Mouse (Mus musculus) heart, embryonic 13.5 days (tissue): ENCODE data around the gene Csf2rb. TPM values are rescaled to one million over a fixed set of nuclear protein-coding genes. Genes with fewer than 3 reads are reported as not detected.
A peak's percentile ranks its signal among the peaks of the same experiment; 100 is the strongest.

ENCODE experiments used
- ATAC-seq: fragments of 200-750 bp; cut with Nextera tagmentation; 2 replicates; pipeline ENCODE4 v1.8.0; 2017; ENCODE audit warnings: moderate TSS enrichment; ENCODE audit not compliant: insufficient number of reproducible peaks, low FRiP score, low TSS enrichment; ENCODE audit errors: extremely low read depth
- H3K27ac ChIP-seq: fragments of 300-500 bp; sonication (generic); replicated peaks from 2 replicates; pipeline ENCODE4 v1.5.1; 2015; ENCODE audit warnings: moderate library complexity, mild to moderate bottlenecking, inconsistent platforms
- H3K27me3 ChIP-seq: fragments of 300-500 bp; sonication (generic); replicated peaks from 2 replicates; pipeline ENCODE4 v1.6.1; 2015; ENCODE audit warnings: mild to moderate bottlenecking, inconsistent platforms
- H3K36me3 ChIP-seq: fragments of 300-500 bp; sonication (generic); 2 replicates; pipeline ENCODE4 v1.6.1; 2015; ENCODE audit warnings: mild to moderate bottlenecking, inconsistent platforms
- H3K4me1 ChIP-seq: fragments of 300-500 bp; sonication (generic); 2 replicates; pipeline ENCODE4 v1.6.1; 2015; ENCODE audit warnings: inconsistent platforms
- H3K4me2 ChIP-seq: fragments of 300-500 bp; sonication (generic); 2 replicates; pipeline ENCODE4 v1.6.1; 2015; ENCODE audit warnings: inconsistent platforms, mild to moderate bottlenecking, moderate library complexity
- H3K4me3 ChIP-seq: fragments of 300-500 bp; sonication (generic); 2 replicates; pipeline ENCODE4 v1.5.1; 2015; ENCODE audit warnings: moderate library complexity, mild to moderate bottlenecking, inconsistent platforms
- H3K9ac ChIP-seq: fragments of 300-500 bp; sonication (generic); 2 replicates; pipeline ENCODE4 v1.6.1; 2015; ENCODE audit warnings: inconsistent platforms, mild to moderate bottlenecking, moderate library complexity
- H3K9me3 ChIP-seq: fragments of 300-500 bp; sonication (generic); 2 replicates; pipeline ENCODE4 v1.6.1; 2016; ENCODE audit warnings: inconsistent platforms
- WGBS: fragments of 180-500 bp; shearing (Covaris S2); methylation state at CpG from one replicate; pipeline ENCODE4 v1.1.7; 2015; ENCODE audit warnings: mixed read lengths; 5-methylcytosine and 5-hydroxymethylcytosine counted together
- microRNA-seq: library from miRNA; unstranded; fragments of <30 nt; microRNA quantifications from one replicate; pipeline ENCODE4, GENCODE M21; 2016
- polyA plus RNA-seq: library from polyadenylated mRNA; unstranded; fragments of >200 nt; fragmentation: Nextera tagmentation; extraction: Ambion mirVana; gene quantifications from 2 replicates; pipeline ENCODE4 v1.2.1, GENCODE M21; 2015

Csf2rb gene
- polyA plus RNA-seq, 1 experiment from 2014 or later: 1.3 TPM

DNA sequence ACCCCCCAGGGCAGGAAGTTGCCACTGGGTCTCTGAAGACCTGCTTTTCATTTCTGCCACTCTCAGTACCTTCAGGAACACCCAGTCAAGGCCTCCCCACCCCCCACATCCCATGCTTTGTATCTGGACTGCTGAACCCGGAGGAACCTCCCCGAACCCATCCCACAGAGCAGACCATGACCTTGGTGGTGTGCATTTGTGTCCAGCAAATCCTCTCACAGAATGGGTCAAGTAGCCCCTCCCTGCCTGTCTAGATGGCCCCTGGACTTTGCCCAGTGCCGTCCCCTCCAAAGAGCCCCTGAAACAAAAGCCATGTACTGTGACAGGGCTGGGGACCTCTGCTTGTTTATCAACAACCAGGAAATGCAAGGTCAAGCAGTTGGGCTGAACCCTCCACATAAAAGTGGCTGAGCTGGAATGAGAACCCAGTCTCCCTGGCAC, 77.8 kb downstream of the Csf2rb start:
- WGBS: 46% methylated on average over 3 of the region's 3 CpGs
- Histone ChIP-seq H3K27me3 (peaks cover 7% of the 10 kb centered on the region), H3K36me3 (no peaks in the 10 kb centered on the region), H3K4me2 (peak overlapping the region; percentile 97), H3K27ac (peak overlapping the region; percentile 69), H3K9ac (peak overlapping the region; percentile 34), H3K4me1 (peaks cover 62% of the 10 kb centered on the region), H3K9me3 (no peaks in the 10 kb centered on the region), H3K4me3 (no peak overlapping the region)
- ATAC-seq: no peak

Small RNA genes within 50 kb of the gene (microRNA-seq; reads per million reads assigned to microRNA genes)
- gene Mir7676-1 (not detected), gene Mir7676-2 (not detected)

Other genes with a start within 250 kb of the Csf2rb start
- not detected in 2 replicates for gene Cacng2, start 205.7 kb upstream of the Csf2rb start, polyA plus RNA-seq
- gene Ift27, start 151.6 kb upstream of the Csf2rb start, polyA plus RNA-seq: 41.0 and 44.7 TPM in 2 replicates
- gene Pvalb, start 119.4 kb upstream of the Csf2rb start, polyA plus RNA-seq: 0.40 and 0.47 TPM in 2 replicates
- 5.3 and 7.5 TPM in 2 replicates for gene Ncf4, start 81.0 kb upstream of the Csf2rb start, polyA plus RNA-seq
- 0.28 and 0.39 TPM in 2 replicates for gene Csf2rb2, start 20.0 kb upstream of the Csf2rb start, polyA plus RNA-seq
- not detected in 2 replicates for gene Tex33, start 70.2 kb downstream of the Csf2rb start, polyA plus RNA-seq
- 12.2 and 14.2 TPM in 2 replicates for gene Tst, start 80.2 kb downstream of the Csf2rb start, polyA plus RNA-seq
- 0.99 and 1.9 TPM in 2 replicates for gene Mpst, start 80.7 kb downstream of the Csf2rb start, polyA plus RNA-seq
- 22.5 and 23.0 TPM in 2 replicates for gene Kctd17, start 102.8 kb downstream of the Csf2rb start, polyA plus RNA-seq
- gene Tmprss6, start 142.9 kb downstream of the Csf2rb start, polyA plus RNA-seq: 0.37 and 0.45 TPM in 2 replicates
- 0.04 TPM in 1 of 2 replicates, not detected in the other for gene Il2rb, start 169.5 kb downstream of the Csf2rb start, polyA plus RNA-seq
- gene C1qtnf6, start 205.7 kb downstream of the Csf2rb start, polyA plus RNA-seq: 28.7 and 31.8 TPM in 2 replicates
- gene Sstr3, start 218.9 kb downstream of the Csf2rb start, polyA plus RNA-seq: 0.09 TPM in 1 of 2 replicates, not detected in the other
- 7.6 and 8.9 TPM in 2 replicates for gene Rac2, start 247.0 kb downstream of the Csf2rb start, polyA plus RNA-seq